Mouse (Mus musculus): ENCODE data around the gene Rln1. TPM values are rescaled to one million over a fixed set of nuclear protein-coding genes. Genes with fewer than 3 reads are reported as not detected.

Rln1 gene
- total and polyA plus RNA-seq, 3 experiments, result not detected

- no peaks in the 10 kb centered on the region for H3K27me3 ChIP-seq (replicated peaks)
- H3K79me2 ChIP-seq (replicated peaks; ENCODE audit: control insufficient read depth, extremely low read depth, insufficient read depth, poor library complexity, severe bottlenecking), result no peaks in the 10 kb centered on the region
- in situ Hi-C loops (cut with MboI; ENCODE audit: low pct_ligation_motif_present, low pct_unique_long_range_greater_than_20kb, low sequenced_read_pairs), result no loop called here
- H3K36me3 ChIP-seq (replicated peaks in 1 of 2; ENCODE audit: control insufficient read depth in 1 of 2, insufficient read depth in 1 of 2, low read length in 1 of 2), result no peaks in the 10 kb centered on the region
- peaks cover 3 to 12% of the 10 kb centered on the region in 2 experiments for H3K4me1 ChIP-seq (ENCODE audit: control insufficient read depth in 1 of 2, insufficient read depth in 2 of 2)
- H3K9ac ChIP-seq (ENCODE audit: insufficient read depth, low read depth), result no peak overlapping the region
- no peaks in the 10 kb centered on the region for H3K9me3 ChIP-seq (replicated peaks; ENCODE audit: low read length)
- dilution Hi-C loops (cut with MboI; ENCODE audit: extremely low pct_ligation_motif_present, extremely low pct_unique_long_range_greater_than_20kb, low sequenced_read_pairs), result no loop called here
- H3K27ac ChIP-seq (ENCODE audit: insufficient read depth, low read depth), result no peak overlapping the region
- no peak overlapping the region for H3K4me3 ChIP-seq (replicated peaks in 1 of 3; ENCODE audit: low read depth in 2 of 3, low read length in 2 of 3, poor library complexity in 1 of 3)
- TF ChIP-seq CTCF (conservative IDR thresholded peaks at IDR 0.05 in 1 of 2, IDR thresholded peaks at IDR 0.05 in 1 of 2; ENCODE audit: low read depth in 2 of 2, low read length in 2 of 2) (no peak), MEF2A (IDR thresholded peaks at IDR 0.05; ENCODE audit: borderline replicate concordance, low read depth, low read length) (no peak), ZMIZ1 (IDR thresholded peaks at IDR 0.05; ENCODE audit: low read depth, low read length) (no peak), ETS1 (conservative IDR thresholded peaks at IDR 0.05; ENCODE audit: low read depth, low read length) (no peak), ZC3H11A (IDR thresholded peaks at IDR 0.05; ENCODE audit: low read depth, low read length) (no peak), MYC (IDR thresholded peaks at IDR 0.05; ENCODE audit: low read depth, low read length) (no peak), E2F4 (IDR thresholded peaks at IDR 0.05; ENCODE audit: insufficient replicate concordance, low read depth, low read length) (no peak), MAX (IDR thresholded peaks at IDR 0.05; ENCODE audit: low read length) (no peak), RCOR1 (conservative IDR thresholded peaks at IDR 0.05; ENCODE audit: low read depth, low read length) (no peak), USF1 (IDR thresholded peaks at IDR 0.05; ENCODE audit: low read depth, low read length) (no peak)
- no peak for DNase-seq (ENCODE audit: extremely low read depth)
- H3K4me2 ChIP-seq (ENCODE audit: insufficient read depth, low read depth, poor library complexity, severe bottlenecking), result no peak overlapping the region
Observed at GRCm38 (mm10) chr19:29342281-29342680, 7.8 kb upstream of the Rln1 start.

GRCm38 (mm10) chr19:29341029-29341428 is 6.6 kb upstream of the Rln1 start:
- in situ Hi-C loops (cut with MboI; ENCODE audit: low pct_ligation_motif_present, low pct_unique_long_range_greater_than_20kb, low sequenced_read_pairs) (no loop called here), dilution Hi-C loops (cut with MboI; ENCODE audit: extremely low pct_ligation_motif_present, extremely low pct_unique_long_range_greater_than_20kb, low sequenced_read_pairs) (no loop called here)
- no peak for DNase-seq (ENCODE audit: extremely low read depth)
- Histone ChIP-seq H3K79me2 (replicated peaks; ENCODE audit: control insufficient read depth, extremely low read depth, insufficient read depth, poor library complexity, severe bottlenecking) (no peaks in the 10 kb centered on the region), H3K27me3 (replicated peaks) (no peaks in the 10 kb centered on the region), H3K9me3 (replicated peaks; ENCODE audit: low read length) (no peaks in the 10 kb centered on the region), H3K27ac (ENCODE audit: insufficient read depth, low read depth) (no peak overlapping the region), H3K9ac (ENCODE audit: insufficient read depth, low read depth) (no peak overlapping the region), H3K4me3 (replicated peaks in 1 of 3; ENCODE audit: low read depth in 2 of 3, low read length in 2 of 3, poor library complexity in 1 of 3) (no peak overlapping the region), H3K4me1 (ENCODE audit: control insufficient read depth in 1 of 2, insufficient read depth in 2 of 2) (peaks cover 3 to 12% of the 10 kb centered on the region in 2 experiments), H3K4me2 (ENCODE audit: insufficient read depth, low read depth, poor library complexity, severe bottlenecking) (no peak overlapping the region), H3K36me3 (replicated peaks in 1 of 2; ENCODE audit: control insufficient read depth in 1 of 2, insufficient read depth in 1 of 2, low read length in 1 of 2) (no peaks in the 10 kb centered on the region)
- TF ChIP-seq SIN3A (IDR thresholded peaks at IDR 0.05; ENCODE audit: low read length), result no peak
- no peak for TF ChIP-seq MAFK (IDR thresholded peaks at IDR 0.05; ENCODE audit: insufficient replicate concordance, low read length)
- TF ChIP-seq HCFC1 (IDR thresholded peaks at IDR 0.05; ENCODE audit: low read depth, low read length), result no peak

- H3K4me1 ChIP-seq (ENCODE audit: control insufficient read depth in 1 of 2, insufficient read depth in 2 of 2), result no peaks in the 10 kb centered on the region
- TF ChIP-seq HCFC1 (IDR thresholded peaks at IDR 0.05; ENCODE audit: low read depth, low read length) (no peak), MXI1 (IDR thresholded peaks at IDR 0.05; ENCODE audit: low read depth, low read length) (no peak), POLR2AphosphoS2 (IDR thresholded peaks at IDR 0.05; ENCODE audit: low read depth, low read length) (no peak), JUND (conservative IDR thresholded peaks at IDR 0.05; ENCODE audit: low read depth, low read length) (no peak), ETS1 (conservative IDR thresholded peaks at IDR 0.05; ENCODE audit: low read depth, low read length) (no peak), UBTF (IDR thresholded peaks at IDR 0.05; ENCODE audit: low read depth, low read length) (no peak), ELF1 (IDR thresholded peaks at IDR 0.05; ENCODE audit: low read depth, low read length) (no peak), CHD1 (IDR thresholded peaks at IDR 0.05; ENCODE audit: low read depth, low read length) (no peak), MEF2A (IDR thresholded peaks at IDR 0.05; ENCODE audit: borderline replicate concordance, low read depth, low read length) (no peak), CTCF (conservative IDR thresholded peaks at IDR 0.05 in 1 of 2, IDR thresholded peaks at IDR 0.05 in 1 of 2; ENCODE audit: low read depth in 2 of 2, low read length in 2 of 2) (peak in 1 of 2 experiments; percentile 42; a peak in 2 of 4 replicates), IRF4 (IDR thresholded peaks at IDR 0.05; ENCODE audit: low read depth, low read length) (no peak), SMC3 (IDR thresholded peaks at IDR 0.05; ENCODE audit: low read depth, low read length) (peak; percentile 37), MAFK (IDR thresholded peaks at IDR 0.05; ENCODE audit: insufficient replicate concordance, low read length) (no peak), NRF1 (IDR thresholded peaks at IDR 0.05; ENCODE audit: low read depth, low read length) (no peak), RAD21 (IDR thresholded peaks at IDR 0.05; ENCODE audit: low read depth, low read length) (no peak; the same call in none of the 2 replicates), CHD2 (IDR thresholded peaks at IDR 0.05; ENCODE audit: low read length) (no peak), TCF12 (IDR thresholded peaks at IDR 0.05; ENCODE audit: low read depth, low read length) (no peak)
- in situ Hi-C loops (cut with MboI; ENCODE audit: low pct_ligation_motif_present, low pct_unique_long_range_greater_than_20kb, low sequenced_read_pairs) (no loop called here), dilution Hi-C loops (cut with MboI; ENCODE audit: extremely low pct_ligation_motif_present, extremely low pct_unique_long_range_greater_than_20kb, low sequenced_read_pairs) (no loop called here)
- H3K36me3 ChIP-seq (replicated peaks in 1 of 2; ENCODE audit: control insufficient read depth in 1 of 2, insufficient read depth in 1 of 2, low read length in 1 of 2), result no peaks in the 10 kb centered on the region
- no peaks in the 10 kb centered on the region for H3K79me2 ChIP-seq (replicated peaks; ENCODE audit: control insufficient read depth, extremely low read depth, insufficient read depth, poor library complexity, severe bottlenecking)
- no peak overlapping the region for H3K4me3 ChIP-seq (replicated peaks in 1 of 3; ENCODE audit: low read depth in 2 of 3, low read length in 2 of 3, poor library complexity in 1 of 3)
- no peak overlapping the region for H3K9ac ChIP-seq (ENCODE audit: insufficient read depth, low read depth)
- no peak for DNase-seq (ENCODE audit: extremely low read depth)
- peaks cover 17% of the 10 kb centered on the region for H3K27me3 ChIP-seq (replicated peaks)
- no peak overlapping the region for H3K4me2 ChIP-seq (ENCODE audit: insufficient read depth, low read depth, poor library complexity, severe bottlenecking)
- no peak overlapping the region for H3K27ac ChIP-seq (ENCODE audit: insufficient read depth, low read depth)
- no peaks in the 10 kb centered on the region for H3K9me3 ChIP-seq (replicated peaks; ENCODE audit: low read length)
Observed at GRCm38 (mm10) chr19:29336624-29337023, 2.2 kb upstream of the Rln1 start.
